Mouse (Mus musculus) CD4-positive, CD25-positive, alpha-beta regulatory T cell, adult 2 months (primary cell): ENCODE data around the gene Pstpip1.

Experiments
- DNase-seq: peaks from one replicate; pipeline ENCODE4 v3.0.0-alpha.2; 2012; ENCODE audit warnings: low read depth, low spot score

Gene Pstpip1

GRCm38 (mm10) chr9:56089778-56090520 is at the start of gene Pstpip1:
Gene Pstpip1, plus strand, starts transcription at chr9:56089962.
- DNase-seq = peak; percentile 87

GRCm38 (mm10) chr9:56041372-56042180 is 48.2 kb upstream of the Pstpip1 start, which contains the start of gene Rcn2:
Gene Rcn2, plus strand, starts transcription at chr9:56041845.
- DNase-seq = peak; percentile 96

- no peak for DNase-seq
Measured at GRCm38 (mm10) chr9:56042181-56042621, 47.6 kb upstream of the Pstpip1 start.

GRCm38 (mm10) chr9:56053796-56054195 is 36.0 kb upstream of the Pstpip1 start:
- DNase-seq = no peak

- DNase-seq = no peak
Measured at GRCm38 (mm10) chr9:56056147-56056546, 33.6 kb upstream of the Pstpip1 start.

- no peak for DNase-seq
Measured at GRCm38 (mm10) chr9:56062336-56062735, 27.4 kb upstream of the Pstpip1 start.

GRCm38 (mm10) chr9:56065011-56065410 is 24.8 kb upstream of the Pstpip1 start:
- DNase-seq = no peak

GRCm38 (mm10) chr9:56067964-56068363 is 21.8 kb upstream of the Pstpip1 start:
- DNase-seq = no peak

GRCm38 (mm10) chr9:56068630-56069029 is 21.1 kb upstream of the Pstpip1 start:
- DNase-seq = no peak

- no peak for DNase-seq
Measured at GRCm38 (mm10) chr9:56072861-56073260, 16.9 kb upstream of the Pstpip1 start.

- DNase-seq = no peak
Measured at GRCm38 (mm10) chr9:56074863-56075262, 14.9 kb upstream of the Pstpip1 start.

GRCm38 (mm10) chr9:56075264-56075663 is 14.5 kb upstream of the Pstpip1 start:
- peak; percentile 92 for DNase-seq

- DNase-seq = peak; percentile 79
Measured at GRCm38 (mm10) chr9:56075901-56076620, 13.7 kb upstream of the Pstpip1 start.

GRCm38 (mm10) chr9:56079587-56079986 is 10.2 kb upstream of the Pstpip1 start:
- no peak for DNase-seq

GRCm38 (mm10) chr9:56086524-56086923 is 3.2 kb upstream of the Pstpip1 start:
- DNase-seq = no peak

GRCm38 (mm10) chr9:56090546-56091225 is 924 bp downstream of the Pstpip1 start:
- DNase-seq = peak; percentile 57

GRCm38 (mm10) chr9:56092102-56092501 is 2.3 kb downstream of the Pstpip1 start:
- peak; percentile 66 for DNase-seq

GRCm38 (mm10) chr9:56097584-56098298 is 8.0 kb downstream of the Pstpip1 start:
- peak; percentile 27 for DNase-seq

GRCm38 (mm10) chr9:56100041-56100522 is 10.3 kb downstream of the Pstpip1 start:
- peak; percentile 39 for DNase-seq

- DNase-seq = peak; percentile 29
Measured at GRCm38 (mm10) chr9:56101022-56101421, 11.3 kb downstream of the Pstpip1 start.
